Mouse (Mus musculus) cerebellum, postnatal 4 days (tissue): ENCODE measurements around the gene Nexn.

Experiments used
- DNase-seq, 2 experiments: peaks; one replicate each; pipeline ENCODE4 v3.0.0; 2022; ENCODE audit warnings: low spot score in 2 of 2, mixed read lengths in 1 of 2

The Nexn gene

GRCm38 (mm10) chr3:152235805-152236204 lies 30.3 kb downstream of the Nexn start:
- no peak for DNase-seq

- DNase-seq: no peak
Observed at GRCm38 (mm10) chr3:152235238-152235637, 30.9 kb downstream of the Nexn start.

- no peak for DNase-seq
Observed at GRCm38 (mm10) chr3:152231333-152232100, 34.6 kb downstream of the Nexn start.

- DNase-seq: no peak
Observed at GRCm38 (mm10) chr3:152229271-152229670, 36.9 kb downstream of the Nexn start.

DNA sequence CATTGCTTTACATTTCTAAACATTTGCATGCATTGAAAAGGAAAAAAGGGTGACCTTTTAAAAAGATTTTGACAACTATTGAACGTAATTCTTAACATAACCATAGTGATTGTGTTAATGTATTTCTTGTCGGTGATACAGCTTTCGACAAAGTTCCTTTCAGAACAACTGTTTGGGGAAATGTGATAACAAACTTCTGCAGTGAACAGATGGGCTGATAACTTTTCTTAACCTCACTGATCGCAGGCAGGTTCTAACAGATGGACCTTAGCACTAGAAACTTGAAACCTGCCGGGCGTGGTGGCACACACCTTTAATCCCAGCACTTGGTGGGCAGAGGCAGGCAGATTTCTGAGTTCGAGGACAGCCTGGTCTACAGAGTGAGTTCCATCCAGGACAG lies 37.3 kb downstream of the Nexn start:
- no peak for DNase-seq

- no peak for DNase-seq
Observed at GRCm38 (mm10) chr3:152225906-152226305, 40.2 kb downstream of the Nexn start.

DNA sequence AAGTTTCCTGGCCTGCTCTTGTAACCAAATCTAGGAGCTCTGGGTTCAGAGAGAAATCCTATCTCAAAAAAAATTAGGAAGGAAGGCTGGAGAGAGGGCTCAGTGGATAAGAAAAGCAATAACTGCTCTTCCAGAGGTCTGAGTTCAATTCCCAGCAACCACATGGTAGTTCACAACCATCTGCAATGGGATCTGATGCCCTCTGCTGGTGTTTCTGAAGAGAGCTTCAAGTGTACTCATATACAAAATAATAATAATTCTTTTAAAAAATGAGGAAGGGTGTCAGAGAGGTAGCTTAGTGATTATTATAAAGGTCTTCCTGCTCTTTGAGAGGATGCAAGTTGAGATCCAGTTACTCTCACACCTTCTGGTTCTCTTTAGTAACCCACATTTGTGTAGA lies 41.2 kb downstream of the Nexn start:
- DNase-seq: no peak

- no peak for DNase-seq
Observed at GRCm38 (mm10) chr3:152213416-152213815, 52.7 kb downstream of the Nexn start.

GRCm38 (mm10) chr3:152211731-152212279 lies 54.3 kb downstream of the Nexn start:
- DNase-seq: no peak

- peak; percentile 46 to 71 for DNase-seq
Observed at GRCm38 (mm10) chr3:152210728-152211391, 55.3 kb downstream of the Nexn start.

DNA sequence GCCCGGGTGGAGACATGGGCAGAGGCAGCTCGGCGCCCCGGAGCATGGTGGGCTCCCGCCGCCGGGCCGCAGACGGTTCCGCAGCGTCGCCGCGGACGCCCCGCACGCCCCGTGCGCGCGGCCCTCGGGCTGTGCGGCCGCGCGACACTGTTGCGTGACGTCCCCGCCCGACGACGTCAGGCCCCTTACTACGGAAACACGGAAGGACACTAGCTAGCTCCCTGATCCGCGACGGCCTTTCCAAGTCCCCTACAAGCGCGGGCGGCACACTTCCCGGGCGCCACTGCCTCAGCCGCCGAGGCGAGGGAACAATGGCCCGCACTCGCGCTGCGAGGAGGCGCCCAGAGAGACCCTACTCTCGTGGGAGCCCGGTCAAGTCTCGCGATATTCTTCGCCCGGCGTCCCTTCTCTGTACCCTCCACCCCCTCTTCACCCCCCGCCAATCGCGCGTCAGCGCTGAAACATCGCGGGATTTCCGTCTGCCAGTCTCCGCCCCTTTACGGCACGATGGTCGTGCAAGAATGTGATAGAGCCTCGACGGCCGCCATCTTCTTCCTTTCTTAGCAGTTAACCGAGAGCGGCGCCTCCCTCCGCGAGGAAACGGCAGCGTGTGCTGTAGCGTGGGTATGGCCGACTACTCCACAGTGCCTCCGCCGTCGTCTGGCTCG lies 56.0 kb downstream of the Nexn start, which contains the start of the genes Dnajb4 and Fubp1:
Gene Dnajb4, minus strand, starts transcription at position 336 of the 668 bp plus-strand sequence.
Gene Fubp1, plus strand, starts transcription at position 456 of the 668 bp plus-strand sequence.
- peak; percentile 100 for DNase-seq

- DNase-seq: peak; percentile 14 to 21
Observed at GRCm38 (mm10) chr3:152209177-152209966, 56.8 kb downstream of the Nexn start.

DNA sequence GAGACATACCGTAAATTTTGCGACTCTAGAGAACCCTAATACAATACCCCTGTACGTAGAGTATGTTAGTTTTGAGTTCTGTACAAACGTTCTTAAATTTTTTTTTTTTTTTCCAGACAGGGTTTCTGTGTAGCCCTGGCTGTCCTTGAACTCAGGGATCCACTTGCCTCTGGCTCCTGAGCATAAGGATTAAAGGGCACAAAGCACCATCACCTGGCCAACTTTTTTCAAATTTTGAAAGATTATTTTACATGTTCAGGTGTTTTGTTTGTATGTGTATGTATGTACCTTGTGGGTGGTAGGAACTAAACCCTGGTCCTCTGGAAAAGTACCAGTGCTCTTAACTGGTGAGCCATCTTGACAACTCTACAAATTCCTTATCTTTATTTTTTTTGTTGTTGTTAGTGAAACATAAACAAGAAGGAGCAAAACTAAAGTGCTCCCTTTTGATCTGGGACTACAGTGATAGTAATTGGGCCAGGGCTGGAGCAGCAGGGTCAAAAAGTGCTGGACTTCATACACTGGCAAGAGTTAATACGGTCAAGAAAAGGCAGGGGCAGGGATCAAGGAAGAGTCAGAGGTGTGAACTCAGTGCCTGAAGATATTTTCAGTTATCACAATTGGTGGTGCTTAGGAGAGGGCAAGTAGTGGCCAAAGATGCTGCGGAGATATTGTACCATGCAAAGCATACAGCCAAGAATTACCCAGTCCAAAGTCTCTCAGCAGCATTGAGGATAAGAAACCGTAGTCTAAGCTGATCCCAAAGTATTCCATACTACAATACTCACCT lies 57.9 kb downstream of the Nexn start:
- no peak for DNase-seq

- DNase-seq: no peak
Observed at GRCm38 (mm10) chr3:152207156-152207555, 59.0 kb downstream of the Nexn start.

GRCm38 (mm10) chr3:152204577-152204976 lies 61.6 kb downstream of the Nexn start:
- DNase-seq: no peak

DNA sequence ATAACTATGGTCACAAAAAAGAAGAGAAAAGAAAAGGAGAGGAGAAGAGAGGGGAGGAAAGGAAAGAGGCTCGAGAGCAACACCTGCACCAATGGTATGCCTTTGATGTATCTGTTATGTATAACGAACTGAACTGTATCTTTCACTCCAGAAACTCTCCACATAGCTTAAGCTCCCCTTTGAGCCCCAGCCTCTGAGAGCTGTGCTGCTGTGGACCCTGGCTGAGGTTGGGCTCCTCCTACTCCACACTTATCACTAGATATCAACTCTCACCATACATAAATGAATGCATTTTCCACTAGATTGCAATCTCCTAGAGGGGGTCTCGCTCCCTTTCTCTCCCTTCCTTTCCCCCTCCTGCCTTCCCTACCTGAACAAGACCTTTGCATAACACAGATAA lies 62.2 kb downstream of the Nexn start:
- no peak for DNase-seq

DNA sequence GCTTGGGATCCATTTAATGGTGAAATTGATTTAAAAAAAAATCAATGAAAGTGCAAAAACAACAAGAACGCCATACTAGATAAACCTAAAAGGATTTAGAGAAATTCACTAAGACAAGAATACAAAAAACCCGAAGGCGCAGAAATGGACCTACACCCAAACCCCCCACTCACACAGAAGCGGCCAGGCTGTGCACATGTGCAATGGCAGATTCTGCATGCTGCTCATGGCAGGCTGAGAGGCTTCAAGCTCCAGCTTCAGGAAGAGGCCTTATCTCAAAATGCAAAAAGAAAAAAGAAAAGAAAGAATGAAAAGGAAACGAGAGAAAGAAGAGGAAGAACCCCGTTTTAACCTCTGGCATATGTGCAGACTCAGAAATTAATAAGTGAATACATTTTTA lies 62.7 kb downstream of the Nexn start:
- DNase-seq: no peak

- no peak for DNase-seq
Observed at GRCm38 (mm10) chr3:152202942-152203341, 63.2 kb downstream of the Nexn start.

- DNase-seq: no peak
Observed at GRCm38 (mm10) chr3:152201651-152202050, 64.5 kb downstream of the Nexn start.

GRCm38 (mm10) chr3:152201181-152201580 lies 65.0 kb downstream of the Nexn start:
- no peak for DNase-seq

DNA sequence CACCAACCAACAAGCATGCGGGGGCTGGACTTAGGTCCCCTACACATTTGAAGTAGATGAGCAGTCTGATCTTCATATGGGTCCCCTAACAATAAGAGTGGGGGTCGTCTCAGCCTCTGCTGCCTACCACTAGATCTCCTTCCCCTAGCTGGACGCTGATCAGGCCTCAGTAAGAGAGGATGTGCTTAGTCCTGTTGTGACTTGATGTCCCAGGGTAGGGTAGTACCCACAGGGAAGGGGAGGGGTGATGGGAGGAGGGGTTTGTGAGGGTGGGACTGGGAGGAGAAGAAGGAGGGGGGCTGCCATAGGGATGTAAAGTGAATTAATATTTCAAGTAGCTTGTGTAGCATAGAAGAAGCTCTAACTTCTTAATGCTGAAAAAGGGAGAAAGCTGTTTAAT lies 67.0 kb downstream of the Nexn start:
- DNase-seq: no peak
